Mouse (Mus musculus) lung, adult 2 months (tissue): Measurements from ENCODE around the gene Prkca.

Source experiments
- CTCF ChIP-seq: fragments of 200-500 bp; IDR thresholded peaks from 2 replicates; pipeline ENCODE4 v1.5.1; 2011; ENCODE audit warnings: mild to moderate bottlenecking, low read length, control low read depth; ENCODE audit not compliant: insufficient read depth
- POLR2A ChIP-seq: fragments of 200-500 bp; IDR thresholded peaks from 2 replicates; pipeline ENCODE4 v1.6.1; 2011; ENCODE audit warnings: low read depth, mild to moderate bottlenecking, control low read depth, low read length, borderline replicate concordance; ENCODE audit errors: extremely low read depth

DNA sequence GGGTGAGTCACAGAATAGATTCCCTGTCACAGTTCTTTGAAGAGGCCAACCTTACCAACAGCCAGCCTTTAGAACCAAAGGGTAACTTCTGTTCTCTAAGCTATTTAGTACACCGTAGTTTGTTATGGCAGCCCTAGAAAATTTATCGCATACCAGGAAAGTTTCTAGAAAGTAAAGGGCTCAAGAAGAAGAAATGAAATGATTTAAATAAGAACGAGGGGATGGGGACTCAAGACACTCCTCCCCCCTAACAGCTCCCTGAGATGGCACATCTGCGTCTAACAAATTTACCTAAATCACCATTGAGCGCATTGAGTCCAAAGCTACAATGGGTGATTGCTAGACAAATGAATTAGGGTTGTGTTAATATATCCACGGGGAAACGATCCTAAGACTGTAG, 140.9 kb downstream of the Prkca start:
- TF ChIP-seq CTCF (no peak), POLR2A (no peak)
